Mouse (Mus musculus) layer of hippocampus, postnatal 25 days (tissue): ENCODE measurements around the gene Meis1. TPM values are rescaled to one million over a fixed set of nuclear protein-coding genes. Genes with fewer than 3 reads are reported as not detected.

Experiments
- DNase-seq, 2 experiments: peaks; one replicate each; pipeline ENCODE4 v3.0.0; 2022; ENCODE audit warnings: mixed read lengths in 2 of 2, low spot score in 1 of 2; ENCODE audit errors: extremely low spot score in 1 of 2
- total RNA-seq, 2 experiments: library from RNA; stranded (reverse); gene quantifications; 2 replicates each; pipeline ENCODE4 v1.2.3; 2021

The Meis1 gene
- total RNA-seq, 2 experiments from 2014 or later: 2.1 to 2.9 TPM

DNA sequence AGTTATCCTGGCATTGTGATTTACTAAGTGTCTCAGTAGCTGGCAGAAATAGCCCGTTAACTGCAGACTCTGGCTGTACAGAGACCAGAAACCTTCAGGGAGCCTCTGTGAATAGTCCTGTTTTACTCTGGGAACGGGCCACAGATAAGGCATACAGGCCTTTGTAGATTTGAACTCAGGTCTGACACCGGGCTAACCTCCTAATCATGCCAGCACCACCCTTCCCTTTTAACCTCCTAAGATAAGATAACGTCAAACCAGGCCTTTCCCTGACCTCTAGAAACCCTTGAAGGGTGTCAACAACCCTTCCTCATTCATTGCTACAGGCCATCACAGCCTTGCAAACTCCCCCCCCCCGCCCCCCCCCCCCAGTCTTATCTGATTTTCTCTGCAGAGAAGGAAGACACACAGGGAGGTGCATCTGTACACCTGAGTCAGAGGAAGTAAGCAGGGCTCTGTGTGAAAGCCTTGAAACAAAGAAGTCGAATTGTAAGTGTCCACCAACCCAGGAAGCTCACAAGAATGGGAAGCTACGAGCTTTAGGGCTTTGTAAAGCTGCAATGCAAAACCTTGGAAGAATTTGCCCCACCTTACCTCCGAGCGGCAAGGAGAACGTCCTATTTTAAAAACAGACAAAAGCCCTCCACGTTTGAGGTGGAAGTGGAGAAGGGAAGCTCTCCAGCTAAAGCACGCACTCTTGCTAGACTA is 61.5 kb downstream of the Meis1 start:
- no peak for DNase-seq

DNA sequence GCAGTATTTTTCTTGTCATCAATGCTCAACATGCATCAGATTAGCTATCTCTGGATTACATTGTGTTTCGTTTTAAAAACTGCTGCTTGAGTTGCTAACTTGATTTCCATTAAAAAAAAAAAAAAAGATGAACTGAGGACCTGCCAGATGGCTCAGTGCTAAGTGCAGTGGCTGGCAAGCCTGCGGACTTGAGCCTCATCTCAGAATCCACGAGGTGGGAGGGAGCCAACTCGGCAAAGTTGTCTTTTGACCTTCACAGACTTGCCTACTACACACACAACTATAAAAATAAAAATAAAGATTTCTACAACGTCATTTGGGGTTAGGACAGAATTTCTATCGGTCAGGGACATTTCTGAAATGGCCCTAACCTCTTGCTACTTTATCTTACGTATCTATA is 62.8 kb downstream of the Meis1 start:
- no peak for DNase-seq

- no peak for DNase-seq
Observed at GRCm38 (mm10) chr11:18954852-18955251, 63.9 kb downstream of the Meis1 start.

DNA sequence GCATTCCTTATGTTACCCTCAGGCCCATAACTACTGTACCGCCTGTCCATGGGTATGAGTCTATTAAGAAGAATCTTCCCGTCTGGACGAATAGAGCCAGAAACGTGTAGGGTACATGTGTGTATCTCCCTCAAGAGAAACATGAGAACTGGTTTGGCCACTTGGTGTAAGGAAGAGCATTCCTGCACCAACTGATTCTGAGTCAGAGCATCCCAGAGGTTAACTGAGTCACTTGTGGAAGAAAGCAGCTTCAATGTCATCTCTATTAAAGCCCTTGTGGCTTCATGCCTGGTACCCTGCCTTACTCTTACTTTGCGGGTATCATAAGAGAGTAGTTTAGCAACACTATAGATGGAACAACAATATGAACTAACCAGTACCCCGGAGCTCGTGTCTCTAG is 64.9 kb downstream of the Meis1 start:
- no peak for DNase-seq

DNA sequence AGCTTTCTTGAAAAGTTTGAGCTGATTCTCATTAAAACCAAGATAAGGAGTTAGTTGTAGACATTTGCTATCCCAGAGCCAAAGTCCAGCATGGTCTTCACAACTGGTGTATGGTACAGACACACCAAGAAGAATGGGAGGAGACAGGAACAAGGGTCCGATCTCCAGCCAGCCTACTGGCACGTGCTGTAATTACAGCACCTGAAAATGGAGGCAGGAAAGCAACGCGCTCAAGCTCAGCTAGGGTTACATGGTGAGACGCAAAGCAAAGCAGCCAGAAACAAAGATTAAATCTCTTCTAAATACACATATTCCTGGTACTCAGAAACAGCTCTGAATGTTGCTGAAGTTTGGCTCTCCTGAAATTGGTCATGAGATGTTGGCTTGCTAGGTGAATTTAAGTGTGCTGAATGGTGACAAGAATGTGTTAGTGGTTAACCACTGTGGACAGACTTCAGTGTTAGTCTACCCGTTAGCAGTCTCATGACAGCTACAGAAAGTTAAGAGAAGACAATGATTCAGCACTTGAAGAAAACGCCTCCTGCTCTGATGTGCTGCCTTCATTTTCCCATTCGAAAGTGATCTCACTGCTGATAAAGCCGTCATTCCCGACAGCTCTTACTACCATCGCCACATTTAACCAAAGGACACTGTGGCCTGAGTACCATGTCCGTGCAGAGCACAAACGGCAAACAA is 70.0 kb downstream of the Meis1 start:
- no peak for DNase-seq

DNA sequence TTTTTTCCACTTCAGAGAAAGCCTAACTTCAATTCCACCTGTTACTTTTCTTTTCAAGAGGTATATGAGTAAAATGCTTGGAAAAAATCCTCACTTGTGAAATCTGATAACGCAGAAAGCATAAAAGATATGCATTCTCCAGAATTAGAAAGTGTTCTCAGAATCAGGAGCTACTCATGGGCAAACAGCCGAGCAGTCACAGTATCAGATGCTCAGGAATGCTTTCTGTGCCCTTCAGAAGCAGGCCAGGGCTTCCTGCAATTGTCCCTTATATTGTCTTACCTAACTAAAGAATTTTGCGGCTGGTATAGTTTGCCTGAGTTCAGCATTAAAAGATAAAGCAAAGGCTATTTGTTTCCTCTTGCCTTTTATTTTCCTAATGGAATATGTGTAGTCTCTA is 71.4 kb downstream of the Meis1 start:
- DNase-seq: no peak

GRCm38 (mm10) chr11:18945778-18946177 is 73.0 kb downstream of the Meis1 start:
- no peak for DNase-seq

DNA sequence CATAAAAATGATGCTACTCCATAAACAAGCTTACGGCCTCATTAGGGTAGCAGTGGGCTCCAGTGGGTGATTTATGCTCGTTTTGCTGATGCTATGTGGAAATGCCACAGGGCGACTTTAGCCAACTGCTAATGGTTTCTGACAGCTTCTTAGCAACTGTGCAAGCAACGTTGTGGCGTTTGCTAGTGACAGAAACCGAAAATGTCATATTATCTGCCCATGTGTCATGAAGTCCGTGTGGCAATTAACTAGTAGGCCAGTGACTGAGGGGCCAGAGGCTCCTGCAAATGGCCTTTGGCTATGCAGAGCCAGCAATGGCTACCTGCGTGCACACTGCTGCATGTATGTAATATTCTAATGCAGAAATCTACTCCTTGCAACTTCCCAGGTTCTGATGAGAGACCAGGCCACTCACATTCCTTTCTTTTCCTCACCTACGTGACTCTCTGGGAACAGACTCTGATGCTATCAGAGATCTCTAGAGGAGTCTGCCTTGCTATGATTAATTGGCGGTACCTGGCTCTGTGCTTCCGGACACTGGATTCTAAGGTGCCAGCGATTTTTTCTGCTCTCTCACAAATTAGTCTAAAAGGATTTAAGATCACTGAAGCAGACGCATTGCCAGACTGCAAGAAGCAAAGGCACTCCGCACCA is 73.7 kb downstream of the Meis1 start:
- DNase-seq: no peak

- DNase-seq: no peak
Observed at GRCm38 (mm10) chr11:18944209-18944608, 74.6 kb downstream of the Meis1 start.

GRCm38 (mm10) chr11:18942990-18943389 is 75.8 kb downstream of the Meis1 start:
- DNase-seq: no peak

DNA sequence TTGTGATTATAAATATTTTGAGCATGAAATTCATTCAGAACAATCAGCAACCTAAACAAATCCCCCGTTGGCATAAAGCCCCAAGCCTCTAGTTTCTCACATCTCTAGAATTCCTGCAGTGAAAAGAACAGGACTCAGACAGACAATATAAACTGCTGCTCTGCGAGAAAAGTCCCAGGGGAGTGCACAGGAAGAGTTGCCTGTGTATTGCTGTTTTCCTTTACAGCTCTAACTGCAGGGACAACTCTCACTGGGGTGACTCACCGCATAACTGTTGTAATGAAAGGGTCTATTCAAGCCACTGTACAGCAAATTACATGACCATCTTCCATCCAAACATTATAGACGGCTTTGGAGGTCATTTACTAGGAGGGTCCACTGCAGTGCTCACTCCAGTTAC is 77.9 kb downstream of the Meis1 start:
- no peak for DNase-seq

DNA sequence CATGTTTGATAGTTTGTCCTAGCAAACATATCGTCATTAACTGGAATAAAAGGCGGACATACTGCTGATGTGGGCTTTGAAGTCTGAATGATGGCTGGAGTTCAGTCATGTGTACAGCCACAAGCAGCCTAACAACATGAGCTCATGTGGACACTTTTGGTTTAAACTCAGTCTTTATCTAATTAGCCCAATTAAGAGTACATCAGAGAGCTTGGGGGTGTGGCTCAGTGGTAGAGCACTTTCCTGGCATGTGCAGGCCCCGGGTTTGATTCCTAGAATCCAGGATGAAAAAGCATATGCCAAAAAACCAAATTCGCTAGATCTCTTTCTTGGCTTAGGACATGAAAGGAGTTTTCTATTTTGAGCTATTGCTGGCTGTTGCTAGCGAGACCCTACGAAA is 83.9 kb downstream of the Meis1 start:
- no peak for DNase-seq

GRCm38 (mm10) chr11:18931001-18931874 is 87.5 kb downstream of the Meis1 start:
- DNase-seq: no peak

DNA sequence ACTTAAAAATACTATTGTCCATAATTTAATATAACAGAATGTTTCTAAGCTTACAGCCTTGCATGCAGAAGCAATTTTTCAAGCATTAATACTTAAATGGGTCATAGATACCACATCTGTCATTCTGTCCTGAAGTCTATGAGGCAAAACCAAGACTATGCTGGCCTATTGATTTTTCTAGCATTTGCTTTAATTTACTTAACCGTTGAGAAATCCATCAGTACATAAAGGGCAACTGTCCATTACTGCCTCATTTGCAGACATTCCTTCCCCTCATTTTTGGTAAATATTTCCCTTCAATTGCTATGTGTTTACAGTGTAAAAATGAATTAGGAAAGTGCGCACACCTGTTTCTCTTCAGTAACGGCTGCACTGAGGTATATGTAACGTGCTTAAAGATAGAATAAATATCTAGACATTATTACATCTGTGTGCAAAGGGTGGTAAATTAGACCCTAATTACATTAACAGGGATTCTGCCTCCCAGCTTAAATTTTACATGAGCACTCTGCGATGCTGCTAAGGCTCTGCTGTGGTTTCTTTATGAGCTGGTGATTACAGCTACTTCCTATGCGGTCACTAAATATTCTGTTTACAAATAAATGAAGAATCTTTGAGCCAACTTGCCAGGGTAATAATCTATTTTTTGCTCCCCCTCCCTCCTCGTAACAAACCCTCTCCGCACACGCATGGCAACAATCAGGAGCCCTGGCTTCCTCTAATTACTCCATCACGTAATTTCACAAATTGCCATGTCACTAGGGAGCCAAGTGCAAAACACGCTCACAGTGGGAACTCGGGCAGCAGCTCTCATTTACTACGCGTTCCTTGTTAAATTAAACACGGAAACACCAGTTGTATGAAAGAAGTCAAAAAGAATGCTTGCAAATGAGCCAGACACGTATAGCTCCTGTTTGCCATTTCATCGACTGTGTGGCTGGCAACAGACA is 88.7 kb downstream of the Meis1 start:
- DNase-seq: no peak

GRCm38 (mm10) chr11:18927351-18927750 is 91.4 kb downstream of the Meis1 start:
- DNase-seq: no peak

DNA sequence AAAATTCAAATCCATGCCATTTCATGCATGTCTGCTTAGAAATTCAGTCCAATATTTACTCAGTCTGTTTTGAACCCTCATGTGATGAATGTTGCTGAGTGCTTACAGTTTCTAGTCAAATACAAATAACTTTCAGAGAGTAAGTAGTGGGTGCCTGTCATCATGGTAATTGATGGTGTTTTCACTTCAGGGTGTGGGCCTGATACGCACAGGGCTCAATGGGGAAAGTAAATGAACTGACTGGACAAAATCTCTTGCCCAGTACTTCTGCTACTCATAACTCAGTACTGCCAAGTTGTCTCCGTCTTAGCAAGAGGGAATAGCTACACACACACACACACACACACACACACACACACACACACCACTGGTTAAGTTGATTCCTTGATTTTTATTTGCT is 92.0 kb downstream of the Meis1 start:
- no peak for DNase-seq

DNA sequence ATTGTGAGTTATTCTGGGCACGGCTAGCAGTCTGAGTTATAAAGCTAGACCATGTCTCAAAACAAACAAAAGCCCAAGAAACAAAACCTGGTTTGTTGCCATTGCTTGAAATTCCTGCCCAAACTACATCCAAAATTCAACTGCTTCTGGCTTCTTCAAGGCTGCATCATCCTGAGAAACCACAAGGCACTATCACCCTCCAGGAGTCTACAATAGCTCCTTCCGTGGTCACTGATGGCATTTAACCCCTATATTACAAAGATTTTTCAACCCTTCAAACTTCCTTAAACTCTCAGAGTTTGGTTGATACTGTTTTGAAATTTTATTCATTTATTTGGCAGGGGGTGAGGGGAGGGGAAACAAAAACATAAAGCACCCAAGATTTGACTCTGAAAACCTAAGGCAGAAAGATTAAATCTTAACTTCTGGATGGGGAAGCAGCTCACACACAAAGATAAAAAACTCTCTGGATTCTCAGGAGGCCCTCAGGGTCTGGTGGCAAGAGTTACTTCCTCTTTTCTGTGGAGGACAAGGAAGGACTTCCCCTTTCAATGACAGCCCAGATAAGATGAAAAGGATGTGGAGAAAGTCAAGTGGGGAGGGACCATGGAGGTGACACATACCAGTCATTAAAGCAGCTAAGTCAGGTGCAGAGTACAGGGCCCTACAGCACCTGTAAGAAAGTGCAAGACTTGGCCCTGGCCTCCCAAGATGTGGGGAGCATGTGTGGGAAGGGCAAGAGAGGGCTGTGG is 94.0 kb downstream of the Meis1 start:
- DNase-seq: no peak

DNA sequence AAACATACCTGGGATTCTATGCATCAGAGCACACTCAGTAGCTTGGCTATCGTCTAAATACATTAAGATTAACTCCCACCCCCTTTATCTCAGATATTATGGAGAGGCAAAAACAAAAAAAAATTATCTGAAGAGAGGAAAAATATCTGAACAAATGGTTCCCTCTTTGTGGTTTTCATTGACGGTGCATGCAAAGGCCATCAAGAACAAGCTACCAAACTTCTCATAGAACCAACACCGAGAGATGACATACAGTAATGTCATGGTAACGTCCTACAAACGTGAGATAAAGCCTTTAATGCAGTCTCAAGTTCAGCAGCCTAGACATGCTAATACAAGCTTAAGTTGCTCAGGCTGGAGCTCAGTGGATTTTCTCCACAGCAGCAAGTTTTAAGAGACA is 95.5 kb downstream of the Meis1 start:
- DNase-seq: no peak

GRCm38 (mm10) chr11:18920651-18921050 is 98.1 kb downstream of the Meis1 start:
- DNase-seq: no peak
